Mouse (Mus musculus) G1E (cell line): ENCODE results near the gene Disc1. TPM values are rescaled to one million over a fixed set of nuclear protein-coding genes. Genes with fewer than 3 reads are reported as not detected.

Experiments used
- ATAC-seq: 2 replicates; pipeline ENCODE4 v1.8.0; 2016; ENCODE audit warnings: mild to moderate bottlenecking; ENCODE audit not compliant: insufficient number of reproducible peaks, poor library complexity, low FRiP score, severe bottlenecking; ENCODE audit errors: extremely low read depth
- DNase-seq: peaks from one replicate; pipeline ENCODE4 v3.0.0; 2012; ENCODE audit warnings: low spot score
- H3K27me3 ChIP-seq: 2 replicates; pipeline ENCODE4 v1.6.1; 2012; ENCODE audit warnings: mild to moderate bottlenecking, low read length, inconsistent platforms; ENCODE audit not compliant: insufficient read depth
- H3K36me3 ChIP-seq: replicated peaks from 2 replicates; pipeline ENCODE3; 2012; ENCODE audit warnings: mild to moderate bottlenecking, inconsistent platforms
- H3K4me1 ChIP-seq: 2 replicates; pipeline ENCODE4 v1.6.1; 2012; ENCODE audit warnings: low read depth, low read length, inconsistent platforms, mixed read lengths; ENCODE audit not compliant: insufficient read depth
- H3K4me3 ChIP-seq: 2 replicates; pipeline ENCODE4 v1.5.1; 2012; ENCODE audit warnings: low read depth, mild to moderate bottlenecking, inconsistent platforms, low read length, moderate library complexity, mixed read lengths
- H3K9me3 ChIP-seq: replicated peaks from 2 replicates; pipeline ENCODE4 v1.6.1; 2012; ENCODE audit warnings: inconsistent platforms
- CTCF ChIP-seq: IDR thresholded peaks from 2 replicates; pipeline ENCODE4 v1.5.1; 2012; ENCODE audit warnings: low read depth, low read length, inconsistent platforms, mixed read lengths
- GATA1 ChIP-seq: IDR thresholded peaks from 2 replicates; pipeline ENCODE4 v1.6.1; 2012; ENCODE audit warnings: borderline replicate concordance, low read length, inconsistent platforms, mixed read lengths
- GATA2 ChIP-seq: IDR thresholded peaks from 2 replicates; pipeline ENCODE4 v1.6.1; 2012; ENCODE audit warnings: low read depth, low read length, inconsistent platforms, borderline replicate concordance
- POLR2AphosphoS5 ChIP-seq: IDR thresholded peaks from 2 replicates; pipeline ENCODE4 v1.6.1; 2012; ENCODE audit warnings: low read depth, low read length, inconsistent platforms; ENCODE audit not compliant: insufficient replicate concordance
- TAL1 ChIP-seq: conservative IDR thresholded peaks from 2 replicates; pipeline ENCODE4 v1.6.1; 2012; ENCODE audit warnings: low read depth, low read length, inconsistent platforms, mixed read lengths
- polyA plus RNA-seq: library from polyadenylated mRNA; stranded (reverse); fragments of >175 nt; gene quantifications from 2 replicates; pipeline ENCODE4 v1.2.3, GENCODE M21; 2012
- total RNA-seq, 2 experiments: library from RNA; stranded (forward) in 1 of 2; stranded (reverse) in 1 of 2; fragments of 200-1000 nt in 1 of 2; fragments of >200 nt in 1 of 2; fragmentation: Nextera tagmentation in 1 of 2; gene quantifications; 2 replicates each; pipeline ENCODE4 v1.2.3; 2014 to 2017

Gene Disc1
- total and polyA plus RNA-seq, 3 experiments, result not detected

DNA sequence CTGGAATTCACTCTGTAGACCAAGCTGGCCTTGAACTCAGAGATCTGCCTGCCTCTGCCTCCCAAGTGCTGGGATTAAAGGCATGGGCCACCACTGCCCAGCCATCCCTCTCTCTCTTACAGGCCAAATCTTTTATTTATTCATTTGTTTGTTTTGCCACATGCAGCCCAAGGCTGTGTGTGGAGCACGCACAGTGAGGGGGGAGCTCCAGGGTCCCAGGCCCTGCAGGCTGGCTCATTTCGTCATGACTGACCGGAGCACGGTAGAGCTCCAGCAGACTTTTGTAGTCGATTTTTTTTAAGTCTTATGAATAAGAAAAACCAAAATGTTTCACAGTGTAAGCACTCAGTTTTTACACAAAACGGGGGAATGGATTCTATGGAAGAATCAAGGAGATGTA lies 112.5 kb downstream of the Disc1 start:
- Histone ChIP-seq H3K4me3 (no peak overlapping the region), H3K27me3 (no peaks in the 10 kb centered on the region; the same call in 1 of the 2 replicates), H3K9me3 (peaks cover 66% of the 10 kb centered on the region), H3K36me3 (no peaks in the 10 kb centered on the region), H3K4me1 (no peaks in the 10 kb centered on the region)
- ATAC-seq (no peak), DNase-seq (no peak)
- TF ChIP-seq CTCF (no peak), TAL1 (no peak), POLR2AphosphoS5 (no peak), GATA2 (no peak), GATA1 (no peak)

DNA sequence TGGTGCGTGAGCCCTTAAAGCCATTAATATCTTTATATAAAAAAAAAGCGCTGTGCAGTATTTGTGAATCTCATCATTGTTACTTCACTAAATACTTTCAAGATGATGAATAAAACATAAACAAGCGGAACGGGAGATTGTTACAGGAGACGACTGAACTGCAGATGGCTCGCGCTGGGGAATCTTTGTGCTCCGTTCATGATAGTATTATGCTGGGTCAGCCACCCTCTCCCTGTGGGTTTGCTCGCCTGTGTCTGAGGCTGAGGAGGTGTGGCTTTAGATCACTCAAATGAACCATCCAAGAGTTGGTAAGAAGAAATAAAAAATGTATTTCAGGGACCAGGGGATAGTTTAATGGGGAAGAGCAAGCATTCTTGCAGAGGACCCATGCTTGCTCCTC lies 113.0 kb downstream of the Disc1 start:
- Histone ChIP-seq H3K27me3 (no peaks in the 10 kb centered on the region; the same call in 1 of the 2 replicates), H3K36me3 (no peaks in the 10 kb centered on the region), H3K4me3 (no peak overlapping the region), H3K9me3 (peaks cover 65% of the 10 kb centered on the region), H3K4me1 (no peaks in the 10 kb centered on the region)
- TF ChIP-seq GATA2 (no peak), POLR2AphosphoS5 (no peak), GATA1 (no peak), TAL1 (no peak), CTCF (no peak)
- ATAC-seq, result no peak
- no peak for DNase-seq

DNA sequence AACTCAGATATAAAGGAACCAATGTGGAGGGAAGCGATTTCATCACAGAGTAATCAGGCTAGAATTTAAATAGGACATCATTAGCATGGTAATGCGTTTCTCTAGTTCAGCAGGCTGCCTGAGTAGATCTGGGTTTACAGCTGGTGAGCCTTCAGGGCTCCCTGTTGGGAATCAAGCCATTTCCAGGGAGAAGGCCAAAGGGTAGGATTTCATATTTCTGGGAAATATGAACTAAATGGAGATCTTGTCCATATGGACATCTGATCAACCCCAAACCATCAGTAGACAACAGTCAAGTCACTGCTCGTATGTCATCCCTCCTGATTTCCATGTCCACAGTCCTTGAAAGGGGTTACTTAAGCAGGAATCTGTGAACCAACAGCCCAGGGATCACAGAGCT lies 115.6 kb downstream of the Disc1 start:
- peaks cover 66% of the 10 kb centered on the region for H3K9me3 ChIP-seq
- H3K27me3 ChIP-seq, result no peaks in the 10 kb centered on the region; the same call in 1 of the 2 replicates
- no peak for ATAC-seq
- DNase-seq, result no peak
- H3K4me1 ChIP-seq, result no peaks in the 10 kb centered on the region
- TF ChIP-seq TAL1 (no peak), GATA1 (no peak), POLR2AphosphoS5 (no peak), CTCF (no peak)
- no peak overlapping the region for H3K4me3 ChIP-seq
- H3K36me3 ChIP-seq, result no peaks in the 10 kb centered on the region

DNA sequence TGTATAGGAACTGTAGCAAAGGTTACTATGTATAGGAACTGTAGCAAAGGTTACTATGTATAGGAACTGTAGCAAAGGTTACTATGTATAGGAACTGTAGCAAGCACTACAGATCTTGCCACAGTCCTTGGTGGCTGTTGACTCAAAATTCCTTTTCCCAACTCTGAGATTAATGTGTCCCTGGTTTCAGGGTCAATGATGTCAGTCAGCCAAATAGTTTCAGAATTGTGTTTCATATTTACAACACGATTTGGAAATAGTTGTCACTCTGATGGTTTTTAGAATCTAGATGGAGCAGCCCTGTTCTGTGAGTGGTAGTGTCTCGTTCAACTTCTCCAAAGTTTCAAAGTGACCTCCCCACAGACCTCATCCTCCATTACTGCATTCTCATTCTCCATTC lies 117.5 kb downstream of the Disc1 start:
- Histone ChIP-seq H3K4me3 (no peak overlapping the region), H3K9me3 (peaks cover 66% of the 10 kb centered on the region), H3K27me3 (no peaks in the 10 kb centered on the region), H3K4me1 (no peaks in the 10 kb centered on the region), H3K36me3 (no peaks in the 10 kb centered on the region)
- TF ChIP-seq GATA2 (no peak), CTCF (no peak), TAL1 (no peak), GATA1 (no peak), POLR2AphosphoS5 (no peak)
- ATAC-seq, result no peak
- no peak for DNase-seq

DNA sequence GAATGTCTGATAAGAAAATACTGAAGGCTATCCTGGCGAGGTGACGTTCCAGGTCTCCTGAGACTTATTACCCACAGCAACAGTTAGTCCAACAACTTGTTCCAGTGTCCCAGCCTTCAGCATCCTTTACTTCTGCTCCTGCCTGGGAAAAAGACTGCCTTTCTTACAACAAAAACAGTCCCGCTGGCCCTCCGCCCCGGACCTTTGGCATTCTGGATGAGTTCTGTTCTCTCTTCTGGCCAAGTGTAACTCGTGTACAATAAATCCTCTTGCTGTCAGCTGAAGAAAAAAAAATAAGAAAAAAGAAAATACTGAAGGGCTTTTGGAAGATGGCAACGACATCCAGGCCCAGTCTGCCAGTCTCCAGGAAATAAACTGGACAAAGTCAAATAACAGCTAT lies 120.2 kb downstream of the Disc1 start:
- ATAC-seq (no peak), DNase-seq (no peak)
- Histone ChIP-seq H3K36me3 (no peaks in the 10 kb centered on the region), H3K9me3 (peaks cover 66% of the 10 kb centered on the region), H3K4me1 (no peaks in the 10 kb centered on the region), H3K4me3 (no peak overlapping the region), H3K27me3 (no peaks in the 10 kb centered on the region)
- TF ChIP-seq CTCF, result no peak
- TF ChIP-seq TAL1, result no peak
- TF ChIP-seq GATA1, result no peak
- TF ChIP-seq GATA2, result no peak
- TF ChIP-seq POLR2AphosphoS5, result no peak

DNA sequence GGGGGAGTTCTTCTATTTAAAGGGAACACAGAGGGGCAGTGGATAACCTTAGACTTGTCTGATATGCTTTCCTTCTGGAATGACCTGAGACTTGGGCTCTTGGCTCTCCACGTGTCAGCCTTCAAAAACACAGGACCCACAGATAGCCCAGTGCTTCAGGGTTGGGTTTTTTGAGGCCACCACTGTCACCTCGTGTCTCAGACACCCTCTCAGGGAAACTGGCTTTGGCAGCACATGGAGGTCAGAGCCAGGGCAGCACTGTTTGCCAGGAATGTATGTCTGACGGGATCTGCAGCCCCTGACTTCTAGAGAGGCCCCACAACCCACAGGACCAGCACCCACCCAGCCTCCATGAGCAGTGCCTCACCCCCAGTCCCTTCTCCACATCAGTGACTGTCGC lies 120.9 kb downstream of the Disc1 start:
- peaks cover 68% of the 10 kb centered on the region for H3K9me3 ChIP-seq
- no peaks in the 10 kb centered on the region for H3K4me1 ChIP-seq
- no peaks in the 10 kb centered on the region for H3K27me3 ChIP-seq
- ATAC-seq, result no peak
- no peak for DNase-seq
- TF ChIP-seq POLR2AphosphoS5 (no peak), CTCF (no peak), GATA1 (no peak), GATA2 (no peak), TAL1 (no peak)
- no peaks in the 10 kb centered on the region for H3K36me3 ChIP-seq
- H3K4me3 ChIP-seq, result no peak overlapping the region

DNA sequence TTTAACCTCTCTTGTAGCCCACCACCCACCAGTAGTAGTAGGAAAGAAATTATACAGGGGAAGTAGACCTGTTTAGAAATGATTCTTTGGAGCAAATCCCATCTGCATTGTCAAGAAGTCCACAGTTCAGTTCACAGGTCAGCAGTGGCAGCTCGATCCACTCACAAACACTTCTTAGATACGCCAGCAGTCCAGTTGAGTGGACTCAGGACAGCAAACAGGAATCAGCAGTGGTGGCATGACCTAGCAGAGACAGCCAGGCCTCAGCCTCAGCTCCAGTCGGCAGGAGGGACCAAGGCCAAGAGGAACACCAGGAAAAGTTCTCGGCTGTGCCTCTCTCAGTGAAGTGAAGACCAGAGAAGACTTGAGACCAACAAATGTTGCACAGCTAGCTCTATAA lies 121.7 kb downstream of the Disc1 start:
- H3K4me3 ChIP-seq, result no peak overlapping the region
- no peaks in the 10 kb centered on the region for H3K27me3 ChIP-seq
- DNase-seq (no peak), ATAC-seq (no peak)
- H3K9me3 ChIP-seq, result peaks cover 68% of the 10 kb centered on the region
- no peaks in the 10 kb centered on the region for H3K4me1 ChIP-seq
- TF ChIP-seq GATA1 (no peak), GATA2 (no peak), CTCF (no peak), POLR2AphosphoS5 (no peak), TAL1 (no peak)
- no peaks in the 10 kb centered on the region for H3K36me3 ChIP-seq
